Mouse (Mus musculus) liver, adult 10 weeks (tissue): ENCODE results near the gene H2afz. TPM values are rescaled to one million over a fixed set of nuclear protein-coding genes. Genes with fewer than 3 reads are reported as not detected.

ENCODE experiments used
- polyA plus RNA-seq: library from polyadenylated mRNA; stranded (reverse); fragments of 350-450 nt; fragmentation: Illumina TruSeq; extraction: RNeasy Lipid Tissue Mini Kit (QIAGEN cat#74804); gene quantifications from one replicate; pipeline ENCODE4 v1.2.3, GENCODE M21; 2014; ENCODE audit warnings: low read depth, low replicate concordance

The H2afz gene
- 129 TPM for polyA plus RNA-seq

GRCm38 (mm10) chr3:137864124-137864987 lies at the start of gene H2afz:
Gene H2afz (plus strand): TSS chr3:137864487.

DNA sequence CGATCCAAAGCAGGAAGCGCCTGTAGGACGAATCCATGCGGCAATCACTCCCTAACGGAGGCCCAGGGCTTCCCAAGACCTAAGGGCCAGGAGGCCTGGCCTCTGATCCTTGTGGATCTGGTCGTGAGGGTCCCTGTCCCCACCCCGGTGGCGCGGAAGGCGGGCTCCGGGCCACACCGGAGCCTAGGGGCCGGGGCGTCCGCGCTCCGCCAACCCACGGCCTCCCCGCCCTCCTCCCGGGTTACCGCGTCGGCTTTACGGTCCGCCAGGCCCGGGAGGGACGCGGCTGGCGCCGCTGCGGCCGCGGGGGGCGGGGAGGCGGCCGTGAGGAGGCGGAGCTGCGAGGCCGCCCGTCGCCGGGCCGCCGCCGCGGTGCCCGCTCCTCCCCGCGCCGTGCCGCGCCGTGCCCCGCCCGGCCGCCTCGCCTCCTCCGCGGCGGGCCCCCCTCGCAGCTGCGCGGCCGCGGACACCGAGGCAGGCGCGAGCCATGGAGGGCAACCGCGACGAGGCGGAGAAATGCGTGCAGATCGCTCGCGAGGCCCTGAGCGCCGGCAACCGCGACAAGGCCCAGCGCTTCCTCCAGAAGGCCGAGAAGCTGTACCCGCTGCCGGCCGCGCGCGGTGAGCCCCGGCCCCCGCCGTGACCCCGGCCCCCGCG lies 3.3 kb downstream of the H2afz start, which contains the start of gene Dnajb14:
Gene Dnajb14, plus strand, starts transcription at position 239 of the 657 bp plus-strand sequence.

Other genes starting within 250 kb of the H2afz start
- 3.1 TPM for gene Ddit4l, start 242.9 kb upstream of the H2afz start, polyA plus RNA-seq
- not detected for gene Gm21962, start 193.0 kb upstream of the H2afz start, polyA plus RNA-seq
- gene Dnajb14, start 3.2 kb downstream of the H2afz start, polyA plus RNA-seq = 10.4 TPM
- 17.6 TPM for gene Lamtor3, start 54.0 kb downstream of the H2afz start, polyA plus RNA-seq
- 1.4 TPM for gene Dapp1, start 117.1 kb downstream of the H2afz start, polyA plus RNA-seq
- gene 1110002E22Rik, start 200.6 kb downstream of the H2afz start, polyA plus RNA-seq = not detected
- gene Gm5105, start 202.9 kb downstream of the H2afz start, polyA plus RNA-seq = not detected